Mouse (Mus musculus): Measurements from ENCODE around the gene Fsip1.

DNA sequence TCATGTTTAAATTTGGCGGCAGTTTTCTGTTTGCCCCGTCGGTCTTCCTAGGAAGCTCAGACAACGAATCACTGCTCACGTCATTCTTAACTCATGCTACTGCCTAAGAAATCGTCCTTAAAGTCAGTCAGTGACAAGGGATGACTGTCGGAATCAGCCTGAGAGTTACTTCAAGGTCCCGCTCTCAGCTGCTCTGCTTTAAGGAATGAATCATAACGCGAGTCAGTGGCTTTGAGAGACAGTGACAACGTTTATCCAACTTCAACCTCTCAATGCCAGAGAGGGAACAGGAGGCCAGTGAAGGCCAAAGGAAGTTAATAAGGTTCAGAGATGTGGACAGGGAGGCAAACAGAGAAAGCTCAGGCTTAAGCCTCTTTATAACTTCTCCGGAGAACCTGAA, 7.8 kb downstream of the Fsip1 start:
- TF ChIP-seq CTCF (conservative IDR thresholded peaks at IDR 0.05 in 1 of 2, IDR thresholded peaks at IDR 0.05 in 1 of 2; ENCODE audit: low read depth in 2 of 2, low read length in 2 of 2) (no peak), BHLHE40 (IDR thresholded peaks at IDR 0.05; ENCODE audit: low read depth, low read length) (no peak), JUND (conservative IDR thresholded peaks at IDR 0.05; ENCODE audit: low read depth, low read length) (no peak)

All from CH12.LX (cell line).